17 mouse cellular contexts compared by ENCODE assay signal in genomic region chr2:21046503-21047116, GRCm38 (mm10).
DNase-seq lines count a peak whose midpoint lies in the region; ATAC-seq lines count a peak whose summit lies in the region.
"Had no signal": no experiment of that assay in that cellular context is flagged by ENCODE, and none has a peak within 500 bp of the region (broad histone marks: within the 10 kb centered on the region; RNA-seq: fewer than 3 reads in every experiment).

No protein-coding gene starts in this region.

- H3K27ac ChIP-seq in hindbrain, embryonic 11.5 days (ENCODE audit: low read depth, low read length): peak overlapping the region; percentile 58
- H3K27ac ChIP-seq: limb, embryonic 15.5 days; stomach, postnatal 0 days had no signal

- no peak overlapping the region for H3K9ac ChIP-seq in hindbrain, embryonic 11.5 days (ENCODE audit: low read depth, low read length)
- H3K9ac ChIP-seq: limb, embryonic 15.5 days had no signal

- H3K4me1 ChIP-seq in hindbrain, embryonic 11.5 days (replicated peaks; ENCODE audit: control insufficient read depth, insufficient read depth, low read length): 0 out of 2 replicates have a peak, but pooled peaks cover 5% of the 10 kb centered on the region
- H3K4me1 ChIP-seq: limb, embryonic 15.5 days had no signal

- peak; percentile 12 for DNase-seq in embryo, embryonic 10 days (ENCODE audit: low spot score)
- no peak for DNase-seq in embryo, embryonic 10.5 days (ENCODE audit: low spot score)
- DNase-seq in left cerebral cortex, postnatal 4 days: peak; percentile 42
- no peak for DNase-seq in left cerebral cortex, adult 8-10 months (ENCODE audit: low spot score in 2 of 2)
- DNase-seq in hindbrain, embryonic 11.5 days (ENCODE audit: low spot score): peak; percentile 34
- DNase-seq in mesoderm, embryonic 11.5 days (ENCODE audit: low read depth, low spot score): peak; percentile 19
- no peak for DNase-seq in adipocyte (ENCODE audit: low spot score)
- DNase-seq: cerebellum, adult 8-10 months; gastrocnemius, postnatal 10 days; heart, postnatal 14 days; kidney, postnatal 10 days; lung, adult 18-20 months; lung, postnatal 36 days; thymus, postnatal 4 days had no signal

- intact Hi-C loops in left cerebral cortex, postnatal 4 days (cut with DNase I): no loop called here

- no peaks in the 10 kb centered on the region for H3K9me3 ChIP-seq in hindbrain, embryonic 11.5 days (ENCODE audit: control insufficient read depth, low read length)
- H3K9me3 ChIP-seq: limb, embryonic 15.5 days had no signal

- H3K4me3 ChIP-seq in hindbrain, embryonic 11.5 days (ENCODE audit: low read depth, low read length): no peak overlapping the region
- H3K4me3 ChIP-seq: limb, embryonic 15.5 days had no signal

- WGBS in hindbrain, embryonic 11.5 days: 41% methylated on average over 9 of the region's 9 CpGs

- peak; percentile 21; the same call in 1 of the 2 replicates for ATAC-seq in hindbrain, embryonic 11.5 days (ENCODE audit: low FRiP score)
- ATAC-seq: intestine, postnatal 0 days had no signal

- H3K27me3 ChIP-seq in hindbrain, embryonic 11.5 days (ENCODE audit: control insufficient read depth, insufficient read depth, low read length): no peaks in the 10 kb centered on the region
- H3K27me3 ChIP-seq: limb, embryonic 15.5 days had no signal

- H3K36me3 ChIP-seq in hindbrain, embryonic 11.5 days (ENCODE audit: control insufficient read depth, insufficient read depth, low read length): no peaks in the 10 kb centered on the region
- H3K36me3 ChIP-seq: limb, embryonic 15.5 days had no signal

- no peak overlapping the region for H3K4me2 ChIP-seq in hindbrain, embryonic 11.5 days (replicated peaks; ENCODE audit: low read depth, low read length)
- H3K4me2 ChIP-seq: limb, embryonic 15.5 days had no signal

Comparison
In these comparisons a context has a peak if more than half of its experiments do, and no peak if none do; other contexts are left out.
1. DNase-seq: peak in embryo, embryonic 10 days (single experiment), left cerebral cortex, postnatal 4 days (single experiment), hindbrain, embryonic 11.5 days (single experiment) and mesoderm, embryonic 11.5 days (single experiment); none in embryo, embryonic 10.5 days (single experiment), left cerebral cortex, adult 8-10 months (0 of 2) and adipocyte (single experiment).